Mouse (Mus musculus) megakaryocyte progenitor cell, adult 5-6 weeks (primary cell): Measurements from ENCODE around the gene Bmpr1a. TPM values are rescaled to one million over a fixed set of nuclear protein-coding genes. Genes with fewer than 3 reads are reported as not detected.
"Not testable (repeated sequence)": the region's sequence is repeated elsewhere in the genome, so short reads cannot be mapped to it uniquely, and the experiment has no call there.

Experiments
- ATAC-seq: replicated peaks from 2 replicates; pipeline ENCODE4 v1.8.0; 2016; ENCODE audit warnings: mild to moderate bottlenecking, moderate TSS enrichment, inconsistent platforms; ENCODE audit not compliant: poor library complexity
- total RNA-seq, 2 experiments: library from RNA; stranded (forward) in 1 of 2; stranded (reverse) in 1 of 2; fragments of 157-497, 149-512 nt in 1 of 2; fragments of 200-1000 nt in 1 of 2; gene quantifications; 2 replicates each; pipeline versions ENCODE4 v1.2.3 to v1.2.4; 2015 to 2017

The Bmpr1a gene
- total RNA-seq, 2 experiments from 2014 or later: 0.25 to 0.39 TPM

- ATAC-seq: no peak
Observed at GRCm38 (mm10) chr14:34399301-34399700, 103.8 kb downstream of the Bmpr1a start.

DNA sequence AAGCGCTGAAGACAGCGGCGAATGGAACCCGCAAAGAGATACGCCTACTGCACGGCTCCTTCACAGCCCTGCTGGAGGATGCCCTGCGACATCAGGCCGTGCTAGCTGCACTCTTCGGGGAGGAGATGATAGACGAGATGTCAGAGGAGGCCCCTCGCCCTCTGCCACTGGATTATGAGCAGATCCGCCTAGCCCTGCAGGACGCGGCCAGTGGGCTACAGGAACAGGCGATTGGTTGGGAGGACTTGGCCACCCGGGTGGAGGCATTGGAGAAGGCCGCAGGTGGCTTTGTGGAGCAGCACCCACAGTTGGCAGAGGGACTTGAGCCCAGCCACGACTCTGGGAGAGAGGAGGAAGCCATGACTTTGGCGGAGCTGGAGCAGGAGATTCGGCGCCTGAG, 104.2 kb downstream of the Bmpr1a start:
- no peak for ATAC-seq

DNA sequence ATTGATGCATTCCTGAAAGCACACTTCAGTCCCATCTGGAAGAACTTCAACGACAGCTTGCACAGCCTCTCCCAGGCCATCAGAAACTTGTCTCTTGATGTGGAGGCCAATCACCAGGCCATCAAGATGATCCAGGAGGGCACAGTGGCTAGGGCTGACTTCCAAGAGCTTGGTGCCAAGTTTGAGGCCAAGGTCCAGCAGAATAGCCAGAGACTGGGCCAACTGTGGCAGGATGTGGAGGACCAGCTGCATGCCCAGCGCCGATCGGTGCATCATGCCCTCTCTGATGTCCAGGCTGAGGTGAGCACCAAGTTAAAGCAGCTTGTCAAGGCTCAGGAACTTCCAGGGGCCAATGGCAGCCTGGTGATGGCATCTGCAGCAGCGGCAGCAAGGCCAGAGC, 105.3 kb downstream of the Bmpr1a start:
- ATAC-seq: no peak

- no peak for ATAC-seq
Observed at GRCm38 (mm10) chr14:34393295-34393694, 109.8 kb downstream of the Bmpr1a start.

DNA sequence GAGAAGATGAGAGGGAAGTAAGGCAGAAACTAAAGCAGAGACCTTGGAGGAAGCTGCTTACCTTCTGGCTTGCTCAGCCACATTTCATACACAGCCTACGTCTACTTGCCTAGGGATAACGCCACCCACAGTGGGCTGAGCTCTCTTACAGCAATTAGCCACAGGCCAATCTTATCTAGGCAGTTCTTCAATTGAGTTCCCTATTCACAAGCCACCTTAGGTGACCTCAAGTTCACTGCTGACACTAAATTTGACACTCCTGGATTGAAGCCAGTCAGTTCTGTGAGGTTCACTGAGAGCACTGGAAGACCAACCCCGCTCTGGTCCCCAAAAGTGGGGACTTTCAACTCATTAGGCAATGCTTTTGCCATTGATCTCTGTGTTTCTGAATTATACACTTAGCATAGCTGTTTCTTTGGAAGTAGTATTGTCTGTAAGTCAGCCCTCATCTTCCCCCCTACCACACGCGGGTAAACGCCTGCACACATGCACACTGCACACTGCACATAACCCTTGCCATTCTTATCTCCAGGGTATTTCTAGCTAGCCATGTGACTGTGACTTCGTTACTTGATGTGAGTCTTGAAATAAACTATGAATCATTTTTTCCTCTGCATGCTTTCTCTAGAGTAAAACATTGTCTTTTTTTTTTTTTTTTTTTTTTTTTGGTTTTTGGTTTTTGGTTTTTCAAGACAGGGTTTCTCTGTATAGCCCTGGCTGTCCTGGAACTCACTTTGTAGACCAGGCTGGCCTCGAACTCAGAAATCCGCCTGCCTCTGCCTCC, 120.0 kb downstream of the Bmpr1a start:
- no peak for ATAC-seq

DNA sequence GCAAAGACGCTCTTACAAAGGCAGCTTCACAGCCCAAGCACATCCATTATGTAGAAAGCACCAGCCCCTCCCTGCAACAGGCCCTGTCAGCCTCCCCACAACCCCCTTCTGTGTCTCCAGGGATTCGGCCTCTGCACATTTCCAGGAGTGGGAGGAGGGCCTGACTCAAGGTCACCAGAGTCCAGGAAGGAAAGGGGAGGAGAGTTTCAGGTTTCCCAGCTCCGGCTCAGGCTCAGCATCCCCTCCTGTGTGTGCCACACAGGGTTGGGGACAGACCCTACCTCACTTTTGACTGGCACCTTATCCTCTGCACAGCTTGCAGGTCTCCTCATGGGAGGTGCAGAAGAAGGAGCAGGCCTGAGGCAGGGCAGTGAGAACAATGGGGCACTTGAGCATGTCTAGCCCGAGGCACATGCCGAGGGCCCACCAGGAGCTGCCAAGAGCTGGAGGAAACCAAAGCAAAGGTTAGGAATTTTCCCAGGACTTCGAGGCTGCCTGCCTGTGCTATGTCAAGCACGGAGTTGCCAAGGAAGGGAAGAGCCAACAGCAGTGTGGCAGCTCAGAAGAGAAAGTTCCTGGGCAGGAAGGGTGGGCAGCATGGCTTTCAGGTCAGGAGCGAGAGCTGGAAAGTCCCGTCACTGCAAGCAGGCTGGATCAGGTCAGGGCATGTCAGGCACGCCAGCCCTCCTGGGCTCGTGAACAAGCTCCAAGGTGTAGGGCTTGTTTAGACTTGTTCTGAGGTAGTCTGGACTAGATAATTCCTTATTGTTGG, 124.4 kb downstream of the Bmpr1a start:
- ATAC-seq: no peak

DNA sequence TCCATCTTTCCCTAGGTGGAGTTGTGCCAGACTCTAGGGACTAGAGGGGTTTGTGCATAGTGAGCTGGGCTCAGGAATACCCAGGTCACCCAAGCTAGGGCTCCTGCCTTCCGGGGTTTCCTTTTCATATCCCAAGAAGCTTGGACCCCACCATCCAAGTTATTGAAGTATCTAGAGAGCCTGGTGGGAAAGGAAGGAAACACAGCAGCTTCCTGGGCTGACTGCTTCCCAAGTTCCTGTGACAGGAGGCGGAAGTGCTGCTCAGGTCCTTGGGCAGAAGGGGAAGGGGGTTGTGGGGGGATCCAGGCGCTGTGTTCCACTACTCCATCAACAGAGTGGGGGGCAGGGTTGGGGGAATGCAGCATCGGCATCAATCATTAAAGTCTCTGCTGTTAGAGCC, 126.0 kb downstream of the Bmpr1a start:
- ATAC-seq: no peak

DNA sequence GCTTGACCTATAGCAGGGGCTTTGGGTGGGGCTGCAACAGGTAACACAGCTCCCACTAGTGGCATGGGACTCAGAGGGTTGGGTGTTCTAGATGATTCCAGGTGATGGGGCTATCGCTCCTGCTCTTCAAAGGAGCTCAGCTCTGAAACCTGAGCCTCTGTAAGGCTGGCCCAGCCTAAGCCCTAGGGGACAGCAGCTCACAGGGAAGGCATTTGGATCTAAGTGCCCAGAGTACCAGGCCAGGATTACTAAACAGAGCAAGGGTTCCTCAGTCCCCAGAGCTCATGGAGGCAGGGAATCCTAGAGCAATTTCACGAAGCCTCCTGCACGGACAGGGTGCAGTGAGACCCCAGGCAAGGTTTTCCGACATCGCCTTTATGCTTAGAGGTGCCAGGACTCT, 127.2 kb downstream of the Bmpr1a start:
- ATAC-seq: no peak

DNA sequence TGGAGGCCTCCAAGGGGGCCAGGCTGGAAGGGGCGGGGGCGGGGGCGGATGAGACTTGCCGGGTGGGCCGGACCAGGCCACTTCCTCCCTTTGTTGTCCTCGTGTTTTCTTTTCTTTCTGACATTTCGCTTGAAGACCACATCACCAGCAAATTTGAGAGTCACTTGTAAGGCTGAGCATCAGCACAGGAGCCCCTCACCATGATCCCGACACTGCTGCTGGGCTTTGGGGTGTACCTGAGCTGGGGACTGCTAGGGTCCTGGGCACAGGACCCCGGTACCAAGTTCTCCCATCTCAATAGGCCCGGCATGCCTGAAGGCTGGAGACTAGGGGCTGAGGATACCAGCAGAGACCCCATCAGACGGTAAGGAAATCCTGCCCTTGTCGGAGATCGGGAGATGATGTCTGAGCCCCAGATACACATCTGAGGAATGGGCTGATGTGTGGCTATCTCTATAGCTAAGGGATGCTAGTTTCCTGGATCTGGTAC, 127.7 kb downstream of the Bmpr1a start, which contains the start of gene Mmrn2:
Mmrn2 (plus strand) TSS at position 51 of the 490 bp plus-strand sequence.
- no peak for ATAC-seq

- ATAC-seq: no peak
Observed at GRCm38 (mm10) chr14:34374577-34374976, 128.6 kb downstream of the Bmpr1a start, which contains the start of gene Sncg. Gene Sncg (minus strand): TSS chr14:34374789.

- no peak for ATAC-seq
Observed at GRCm38 (mm10) chr14:34373581-34373980, 129.6 kb downstream of the Bmpr1a start.

- 0 out of 2 replicates have a peak, but pooled peaks have one; percentile 44 for ATAC-seq
Observed at GRCm38 (mm10) chr14:34372646-34373045, 130.5 kb downstream of the Bmpr1a start.

DNA sequence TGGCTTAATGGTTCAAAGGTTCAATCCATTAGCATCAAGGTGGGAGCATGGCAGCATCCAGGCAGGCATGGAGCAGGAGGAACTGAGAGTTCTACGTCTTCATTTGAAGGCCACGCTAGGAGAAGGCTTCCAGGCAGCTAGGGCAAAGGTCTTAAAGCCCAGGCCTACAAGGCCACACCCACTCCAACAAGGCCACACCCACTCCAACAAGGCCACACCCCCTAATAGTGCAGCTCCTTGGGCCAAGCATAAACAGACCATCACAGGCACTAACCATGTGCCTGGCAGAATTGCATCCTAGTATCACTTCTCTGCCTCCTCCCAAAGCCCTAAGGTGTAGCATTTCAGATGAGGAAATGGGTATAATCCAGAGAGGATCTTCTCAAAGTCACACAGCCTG, 131.4 kb downstream of the Bmpr1a start:
- ATAC-seq: no peak

GRCm38 (mm10) chr14:34370921-34371320, 132.2 kb downstream of the Bmpr1a start:
- no peak for ATAC-seq

GRCm38 (mm10) chr14:34370203-34370602, 132.9 kb downstream of the Bmpr1a start:
- ATAC-seq: no peak

DNA sequence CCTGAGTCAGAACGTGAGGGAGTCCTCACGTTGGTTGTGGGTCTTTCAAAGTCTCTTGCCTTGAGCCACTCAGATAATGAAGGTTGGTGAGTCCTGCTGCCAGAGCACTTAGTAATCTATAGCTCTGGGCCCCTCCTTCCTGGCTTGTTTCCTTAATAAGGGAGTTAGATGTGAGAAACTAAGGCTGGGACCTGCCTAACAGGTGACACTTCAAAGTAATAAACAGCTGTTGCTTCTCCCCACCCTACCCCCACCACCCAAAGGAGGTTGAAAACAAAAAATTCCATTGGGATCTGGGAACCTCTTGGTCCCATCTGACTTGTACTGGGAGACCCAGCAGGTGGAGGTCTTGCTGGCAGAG, 138.0 kb downstream of the Bmpr1a start:
- ATAC-seq: no peak

DNA sequence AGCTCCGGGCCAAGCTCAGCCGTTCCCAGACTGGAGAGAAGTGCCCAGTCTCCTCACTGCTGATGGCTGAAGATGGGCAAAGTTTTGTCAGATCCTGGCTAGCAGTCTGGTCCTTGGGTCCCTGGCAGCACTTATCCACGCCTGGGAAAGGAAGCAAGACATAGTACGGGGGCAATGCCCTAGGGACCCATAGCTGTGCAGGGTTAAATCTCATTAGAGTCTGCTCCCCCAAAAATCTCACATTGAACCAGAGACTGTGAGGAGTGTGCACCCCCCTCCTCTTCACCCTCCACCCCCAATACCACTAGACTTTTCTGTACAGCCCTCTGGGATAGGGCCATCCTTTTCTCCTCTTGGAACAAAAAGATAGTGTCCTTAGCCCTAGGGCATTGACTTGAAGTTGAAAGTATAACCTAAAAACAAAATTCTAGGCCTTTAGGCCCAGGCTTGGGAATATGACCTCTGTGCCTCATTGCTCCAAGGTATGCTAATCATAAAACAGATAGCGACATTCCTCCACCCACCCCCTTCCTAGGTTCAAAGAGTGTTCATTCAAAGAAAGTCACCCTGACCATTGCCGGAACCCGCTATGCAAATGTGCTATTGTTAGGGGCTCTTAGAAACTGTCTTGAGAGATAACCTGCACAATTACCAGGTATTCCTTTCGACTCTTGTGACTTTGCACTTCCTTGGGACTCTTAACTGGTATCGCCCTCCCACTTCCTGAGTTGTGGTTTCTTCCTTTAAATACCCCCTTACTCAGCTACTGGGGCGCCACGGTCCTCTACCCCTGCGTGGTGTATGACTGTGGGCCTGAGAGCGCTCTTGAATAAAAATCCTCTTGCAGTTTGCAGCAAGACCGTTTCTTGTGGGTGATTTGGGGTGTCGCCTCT, 138.6 kb downstream of the Bmpr1a start:
- not testable (repeated sequence) for ATAC-seq

GRCm38 (mm10) chr14:34363490-34364253, 139.5 kb downstream of the Bmpr1a start:
- ATAC-seq: peak; percentile 88

GRCm38 (mm10) chr14:34362726-34363445, 140.3 kb downstream of the Bmpr1a start:
- peak; percentile 69 for ATAC-seq
